Mouse (Mus musculus) ES-E14 (cell line): Measurements from ENCODE around the gene Vps53.

ENCODE experiments used
- CHD2 ChIP-seq: IDR thresholded peaks from 2 replicates; pipeline ENCODE4 v1.6.1; 2014; ENCODE audit warnings: mild to moderate bottlenecking, low read depth, low read length, inconsistent platforms
- MAFK ChIP-seq: IDR thresholded peaks from 2 replicates; pipeline ENCODE4 v1.6.1; 2014; ENCODE audit warnings: mild to moderate bottlenecking, low read depth, low read length, inconsistent platforms; ENCODE audit not compliant: insufficient read depth

GRCm38 (mm10) chr11:76039271-76040053, 140.0 kb downstream of the Vps53 start:
- TF ChIP-seq MAFK: no peak
- TF ChIP-seq CHD2: no peak
